Mouse (Mus musculus): Measurements from ENCODE around the gene Gtf3c5. TPM values are rescaled to one million over a fixed set of nuclear protein-coding genes. Genes with fewer than 3 reads are reported as not detected.

The Gtf3c5 gene
- total and polyA plus RNA-seq, 3 experiments: 22.5 to 50.2 TPM; not detected in 1

- Histone ChIP-seq H3K79me2 (ENCODE audit: control insufficient read depth, insufficient read depth, low read length, poor library complexity) (peaks cover 45% of the 10 kb centered on the region), H3K4me1 (ENCODE audit: control insufficient read depth in 1 of 2, insufficient read depth in 2 of 2, low read length in 2 of 2) (peaks cover 5 to 39% of the 10 kb centered on the region in 2 experiments), H3K27me3 (ENCODE audit: control insufficient read depth in 1 of 2, insufficient read depth in 2 of 2, low read length in 2 of 2) (no peaks in the 10 kb centered on the region), H3K4me3 (ENCODE audit: control insufficient read depth in 1 of 2, insufficient read depth in 1 of 2, low read depth in 2 of 2, low read length in 2 of 2) (peak within 1 kb of the TSS; percentile 88 to 89), H3K36me3 (ENCODE audit: control insufficient read depth in 1 of 2, insufficient read depth in 2 of 2, low read length in 2 of 2) (peaks cover 0 to 34% of the 10 kb centered on the region in 2 experiments; a peak in 3 of 4 replicates), H3K27ac (ENCODE audit: control insufficient read depth, low read depth, low read length) (peak within 1 kb of the TSS; percentile 97), H3K9ac (ENCODE audit: control insufficient read depth, low read depth, low read length, poor library complexity, severe bottlenecking) (peak within 1 kb of the TSS; percentile 95), H3K9me3 (replicated peaks; ENCODE audit: insufficient read depth, low read length) (no peaks in the 10 kb centered on the region)
- DNase-seq (ENCODE audit: low read depth, low spot score): peak; percentile 92
- TF ChIP-seq ZC3H11A (IDR thresholded peaks at IDR 0.05; ENCODE audit: low read depth, low read length) (0 out of 2 replicates have a peak, but pooled peaks have one; percentile 22), POLR2AphosphoS5 (IDR thresholded peaks at IDR 0.05; ENCODE audit: borderline replicate concordance, low read depth, low read length) (no peak; the same call in 1 of the 2 replicates), EP300 (IDR thresholded peaks at IDR 0.05; ENCODE audit: low read depth in 1 of 2, low read length in 2 of 2) (peak; percentile 80 to 87), MXI1 (IDR thresholded peaks at IDR 0.05; ENCODE audit: low read depth, low read length) (peak; percentile 88), ETS1 (IDR thresholded peaks at IDR 0.05; ENCODE audit: low read depth, low read length) (peak; percentile 78), ZNF384 (IDR thresholded peaks at IDR 0.05; ENCODE audit: low read depth, low read length) (no peak), TCF12 (IDR thresholded peaks at IDR 0.05; ENCODE audit: low read depth, low read length) (peak; percentile 90), MAZ (IDR thresholded peaks at IDR 0.05; ENCODE audit: low read depth, low read length) (peak; percentile 94), SMC3 (IDR thresholded peaks at IDR 0.05; ENCODE audit: low read depth, low read length) (no peak), NRF1 (IDR thresholded peaks at IDR 0.05; ENCODE audit: insufficient read depth, low read depth, low read length, poor library complexity, severe bottlenecking) (no peak), MYB (IDR thresholded peaks at IDR 0.05; ENCODE audit: low read depth, low read length) (0 out of 2 replicates have a peak, but pooled peaks have one; percentile 38), POLR2AphosphoS2 (IDR thresholded peaks at IDR 0.05; ENCODE audit: low read length) (peak; percentile 73; the same call in 1 of the 2 replicates), RAD21 (IDR thresholded peaks at IDR 0.05; ENCODE audit: low read depth, low read length) (no peak; the same call in 1 of the 2 replicates), USF2 (IDR thresholded peaks at IDR 0.05; ENCODE audit: borderline replicate concordance in 1 of 2, insufficient read depth in 1 of 2, low read depth in 1 of 2, low read length in 2 of 2) (no peak), TAL1 (IDR thresholded peaks at IDR 0.05; ENCODE audit: low read length) (peak; percentile 65), ELF1 (IDR thresholded peaks at IDR 0.05; ENCODE audit: low read depth, low read length) (no peak), MEF2A (IDR thresholded peaks at IDR 0.05; ENCODE audit: extremely low read depth, insufficient replicate concordance, low read depth, low read length, poor library complexity, severe bottlenecking) (no peak), UBTF (IDR thresholded peaks at IDR 0.05; ENCODE audit: borderline replicate concordance, insufficient read depth, low read depth, low read length) (0 out of 2 replicates have a peak, but pooled peaks have one; percentile 43), HCFC1 (IDR thresholded peaks at IDR 0.05; ENCODE audit: low read depth, low read length) (peak; percentile 47; the same call in 1 of the 2 replicates), CHD1 (IDR thresholded peaks at IDR 0.05; ENCODE audit: low read depth, low read length) (no peak; the same call in 1 of the 2 replicates), POLR2A (IDR thresholded peaks at IDR 0.05; ENCODE audit: control insufficient read depth in 1 of 2, insufficient read depth in 1 of 2, low read depth in 1 of 2, low read length in 2 of 2, poor library complexity in 1 of 2) (peak; percentile 77 to 94; a peak in 3 of 4 replicates), E2F4 (IDR thresholded peaks at IDR 0.05; ENCODE audit: borderline replicate concordance, low read depth, low read length) (peak; percentile 92), GABPA (IDR thresholded peaks at IDR 0.05; ENCODE audit: low read depth, low read length) (no peak), RCOR1 (IDR thresholded peaks at IDR 0.05; ENCODE audit: low read depth, low read length) (peak; percentile 100), CTCF (IDR thresholded peaks at IDR 0.05 in 2 of 3, conservative IDR thresholded peaks at IDR 0.05 in 1 of 3; ENCODE audit: control insufficient read depth in 1 of 3, insufficient read depth in 1 of 3, low read depth in 2 of 3, low read length in 3 of 3, poor library complexity in 1 of 3, severe bottlenecking in 1 of 3) (peak in 1 of 3 experiments; percentile 6; a peak in 1 of 6 replicates), USF1 (IDR thresholded peaks at IDR 0.05; ENCODE audit: low read depth, low read length) (no peak), MYC (IDR thresholded peaks at IDR 0.05; ENCODE audit: low read depth, low read length) (no peak), CHD2 (IDR thresholded peaks at IDR 0.05; ENCODE audit: low read length) (no peak; the same call in 1 of the 2 replicates), KAT2A (conservative IDR thresholded peaks at IDR 0.05; ENCODE audit: low read depth, low read length) (peak; percentile 28; the same call in 1 of the 2 replicates), ZKSCAN1 (IDR thresholded peaks at IDR 0.05; ENCODE audit: low read depth, low read length) (no peak), TBP (IDR thresholded peaks at IDR 0.05; ENCODE audit: low read depth, low read length) (peak; percentile 94), ZMIZ1 (IDR thresholded peaks at IDR 0.05; ENCODE audit: low read depth, low read length) (peak; percentile 79), GATA1 (IDR thresholded peaks at IDR 0.05; ENCODE audit: low read depth, low read length) (peak; percentile 82), BHLHE40 (IDR thresholded peaks at IDR 0.05; ENCODE audit: borderline replicate concordance, low read depth, low read length) (peak; percentile 49; the same call in 1 of the 2 replicates), JUND (IDR thresholded peaks at IDR 0.05; ENCODE audit: low read depth, low read length) (peak; percentile 62; the same call in 1 of the 2 replicates), SIN3A (IDR thresholded peaks at IDR 0.05; ENCODE audit: low read length) (peak; percentile 89)
These were observed 38.2 kb upstream of the Gtf3c5 start, which contains the start of gene Gfi1b for GRCm38 (mm10) chr2:28621664-28622171. Gene Gfi1b (minus strand): TSS chr2:28621982.

Data from MEL (cell line).